Mouse (Mus musculus) heart, adult 18-20 months (tissue): ENCODE results near the gene Nsun2. TPM values are rescaled to one million over a fixed set of nuclear protein-coding genes. Genes with fewer than 3 reads are reported as not detected.
A peak's percentile ranks its signal among the peaks of the same experiment; 100 is the strongest.

Experiments
- DNase-seq, 2 experiments: peaks; one replicate each; pipeline ENCODE4 v3.0.0; 2021 to 2022; ENCODE audit warnings: mixed read lengths in 1 of 2
- total RNA-seq, 2 experiments: library from RNA; stranded (reverse); gene quantifications; 2 replicates each; pipeline ENCODE4 v1.2.3; 2021

Nsun2 gene
- total RNA-seq, 2 experiments from 2014 or later, result 47.1 to 49.1 TPM

DNA sequence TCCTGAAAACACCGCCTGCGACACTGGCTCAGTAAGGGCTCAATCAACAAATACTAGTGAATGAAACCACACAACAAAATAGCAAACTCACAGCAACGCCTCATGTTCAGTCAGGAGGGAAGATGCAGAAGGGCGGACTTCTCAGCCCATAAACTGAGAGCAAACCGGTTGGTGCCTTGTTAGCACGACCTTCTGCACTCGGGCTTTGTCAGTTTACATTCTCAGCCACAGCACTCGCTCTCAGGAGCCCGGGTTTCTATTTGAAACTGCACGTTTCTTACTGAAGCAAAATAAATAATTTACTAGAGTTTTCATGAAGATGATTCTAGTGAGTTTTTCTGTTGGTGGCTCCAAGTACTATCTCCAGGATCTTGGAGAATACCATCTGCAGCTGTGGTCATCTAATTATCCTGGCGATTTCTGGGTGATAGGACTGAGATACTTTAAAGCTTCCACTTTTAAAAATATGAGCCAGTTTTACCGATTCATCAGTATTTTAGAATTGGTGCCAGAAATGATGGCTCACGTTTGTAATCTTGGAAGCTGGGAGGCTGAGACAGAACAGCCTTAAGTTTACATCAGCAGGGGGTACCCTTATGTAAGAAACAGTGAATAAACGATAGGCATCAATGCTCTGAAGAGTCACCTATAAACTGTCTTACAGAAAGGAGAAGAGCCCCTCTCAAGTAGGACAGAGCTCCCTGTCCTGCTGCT is 9.9 kb upstream of the Nsun2 start:
- no peak for DNase-seq

DNA sequence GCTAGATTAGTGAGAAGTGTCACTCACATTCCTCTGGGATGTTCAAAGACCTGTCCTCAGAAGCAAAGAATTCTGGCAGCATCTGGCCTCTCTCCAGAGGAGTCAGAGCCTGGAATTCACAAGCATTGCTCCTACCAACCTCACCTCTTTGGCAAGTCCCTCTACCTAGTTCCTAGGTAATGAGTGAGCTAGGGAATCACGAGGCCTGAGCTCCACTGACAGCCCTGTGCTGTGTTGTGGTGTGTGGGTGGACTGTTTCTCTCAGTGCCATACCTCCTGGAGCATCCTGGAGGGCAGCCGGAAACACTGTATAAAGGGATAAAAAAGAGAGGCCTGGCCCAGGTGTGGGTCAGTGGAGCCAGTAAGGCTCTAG is 9.4 kb upstream of the Nsun2 start:
- no peak for DNase-seq

DNA sequence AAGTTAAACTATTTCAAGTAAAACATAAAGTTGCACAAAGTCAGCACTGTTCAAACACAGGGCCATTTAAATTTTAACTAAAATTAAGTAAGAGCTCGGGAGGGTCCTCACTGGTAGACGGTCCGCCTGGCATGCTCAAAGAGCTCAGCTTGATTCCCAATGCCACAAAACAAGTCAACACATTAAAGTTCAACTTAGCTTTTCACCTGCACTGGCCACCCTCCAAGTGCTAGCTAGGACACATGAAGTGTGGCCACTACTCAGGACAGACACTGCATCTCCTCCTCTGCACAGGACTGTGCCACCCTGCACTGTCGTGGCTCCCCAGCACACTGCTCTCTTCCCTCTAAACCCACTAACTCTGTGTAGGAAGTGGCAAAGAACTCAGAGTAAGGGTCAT is 7.7 kb upstream of the Nsun2 start:
- DNase-seq, result no peak

DNA sequence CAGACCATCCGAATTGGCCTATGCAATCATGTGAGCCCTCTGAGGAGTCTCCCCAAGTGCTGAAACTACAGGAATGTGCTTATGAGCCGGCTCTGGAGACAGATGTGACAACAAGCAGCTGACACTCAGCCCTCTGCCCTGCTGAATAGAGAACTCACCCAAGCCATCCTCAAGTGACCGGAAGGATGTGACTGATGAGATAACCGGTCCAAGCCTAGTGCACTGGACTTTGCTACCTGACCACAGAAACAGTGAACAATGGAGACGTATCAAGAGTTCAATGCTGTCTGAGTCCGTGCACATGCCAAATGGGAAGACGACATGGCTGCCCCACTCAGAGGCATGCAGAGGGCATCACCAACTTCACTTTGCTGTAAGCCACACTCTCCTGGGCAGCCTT is 5.0 kb upstream of the Nsun2 start:
- DNase-seq, result no peak

DNA sequence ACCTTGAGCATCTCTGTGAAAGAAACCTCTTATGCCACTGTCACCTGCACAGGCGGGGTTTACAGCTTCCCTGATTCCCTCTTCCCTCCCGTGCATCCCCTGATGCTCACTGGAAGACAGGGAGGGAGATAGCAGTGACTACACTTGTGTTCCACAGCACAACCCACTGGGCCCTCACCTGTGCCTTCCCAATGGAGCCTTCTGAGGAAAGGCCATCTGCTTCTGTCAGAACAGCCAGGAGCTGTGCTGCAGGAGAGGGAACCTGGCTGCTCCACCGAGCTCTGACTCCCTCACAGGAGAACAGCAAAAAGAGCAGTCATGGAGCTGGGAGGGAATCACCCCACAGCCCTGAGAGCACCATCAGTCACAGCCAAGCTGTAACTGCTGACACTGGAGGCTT is 3.4 kb upstream of the Nsun2 start:
- DNase-seq, result no peak

DNA sequence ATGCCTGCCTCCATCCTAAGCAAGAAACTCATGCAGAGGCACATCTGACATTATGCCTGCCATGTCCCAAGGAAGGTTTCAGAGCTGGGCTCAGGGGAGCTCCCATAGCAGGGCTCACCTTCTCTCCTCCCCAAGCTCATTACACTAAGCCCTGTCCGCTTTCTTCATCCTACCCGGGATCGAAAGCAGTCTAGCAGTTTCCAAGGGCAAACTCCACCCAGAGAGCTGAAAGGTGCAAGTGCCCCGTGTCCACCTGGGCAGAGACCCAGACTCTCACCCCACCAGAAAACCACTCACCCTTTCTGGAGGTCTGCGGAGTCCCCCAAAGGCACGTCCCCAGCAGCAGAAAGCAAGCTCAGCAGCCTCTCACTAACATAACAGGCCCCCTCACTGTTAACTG is 2.6 kb upstream of the Nsun2 start:
- no peak for DNase-seq

DNA sequence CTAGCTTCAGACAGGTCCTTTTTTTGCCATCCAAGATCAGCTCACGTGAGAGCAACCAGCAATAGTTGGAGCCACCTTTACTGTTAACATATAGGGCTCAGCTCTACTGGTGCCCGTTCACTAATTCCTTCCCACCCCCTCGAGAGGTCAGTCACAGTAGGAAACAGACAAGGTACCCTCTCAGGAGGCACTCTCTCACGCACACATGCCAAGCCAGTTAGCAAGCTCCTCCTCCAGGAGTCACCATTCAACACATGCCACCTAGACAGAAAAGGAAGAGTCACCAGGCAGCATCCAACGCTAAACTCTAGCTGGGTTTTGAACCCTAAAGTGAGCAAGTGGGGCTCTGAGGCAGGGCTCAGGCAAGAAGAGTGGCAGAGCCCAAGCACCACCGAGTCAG is 2.1 kb upstream of the Nsun2 start:
- no peak for DNase-seq

DNA sequence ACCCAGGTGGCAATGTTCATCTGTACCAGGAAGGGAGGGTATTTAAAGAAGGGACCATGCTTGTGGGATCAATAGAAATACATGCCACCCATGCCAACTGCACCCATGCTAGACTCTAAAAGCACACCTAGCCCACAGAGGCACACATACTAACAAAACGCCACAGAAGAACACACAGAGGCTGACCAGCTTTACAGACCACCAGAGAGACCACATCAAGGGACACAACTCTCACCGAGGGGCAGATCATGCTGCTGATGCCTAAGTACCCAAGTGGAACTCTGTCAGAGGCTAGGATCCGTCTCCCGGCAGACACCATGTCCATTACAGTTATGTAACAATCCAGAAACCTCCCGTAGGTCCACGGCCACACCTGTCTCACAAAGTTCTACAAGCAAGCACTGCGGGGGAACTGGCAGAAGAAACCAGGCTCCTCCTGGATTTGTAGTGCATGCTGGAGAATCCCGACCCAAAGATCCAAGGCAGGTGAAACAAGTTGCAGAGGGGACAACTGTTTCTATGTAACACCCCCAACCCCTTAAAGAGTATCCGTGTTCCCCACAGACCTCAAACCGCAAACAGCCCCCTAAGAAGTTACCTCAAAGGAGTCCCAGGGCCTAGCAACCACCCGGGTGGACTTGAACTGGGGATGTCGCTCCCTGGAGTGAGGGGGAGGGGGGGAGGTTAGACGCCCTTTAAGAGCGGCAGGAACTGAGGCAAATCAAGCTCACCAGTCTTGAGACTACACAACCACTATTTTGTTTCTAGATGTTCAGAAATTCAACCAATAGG is 1.2 kb upstream of the Nsun2 start:
- peak in 1 of 2 experiments; percentile 28 for DNase-seq

DNA sequence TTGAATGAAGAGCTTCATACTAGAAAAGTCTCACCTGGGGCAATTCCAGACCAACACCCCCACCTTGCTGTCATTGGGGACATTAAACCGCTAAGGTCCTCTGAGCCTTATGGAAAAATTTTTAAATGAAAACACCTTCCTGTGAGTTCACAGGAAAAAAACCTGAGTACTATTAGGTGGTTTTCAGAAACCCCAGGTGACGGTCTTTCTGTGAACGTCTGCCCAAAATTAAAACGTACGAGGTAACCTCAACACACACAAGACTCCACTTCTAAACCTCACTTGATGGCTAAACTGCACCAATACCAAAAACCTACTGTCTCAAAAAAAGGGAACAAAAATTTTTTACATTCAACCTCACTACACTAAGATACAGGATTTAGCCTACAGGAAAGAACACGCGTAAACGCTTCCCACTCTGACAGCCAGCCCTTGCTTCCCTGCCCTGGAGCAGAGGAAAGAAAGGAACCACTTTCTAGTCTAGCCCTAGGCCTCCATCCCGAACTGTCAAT is 597 bp upstream of the Nsun2 start:
- DNase-seq, result no peak

DNA sequence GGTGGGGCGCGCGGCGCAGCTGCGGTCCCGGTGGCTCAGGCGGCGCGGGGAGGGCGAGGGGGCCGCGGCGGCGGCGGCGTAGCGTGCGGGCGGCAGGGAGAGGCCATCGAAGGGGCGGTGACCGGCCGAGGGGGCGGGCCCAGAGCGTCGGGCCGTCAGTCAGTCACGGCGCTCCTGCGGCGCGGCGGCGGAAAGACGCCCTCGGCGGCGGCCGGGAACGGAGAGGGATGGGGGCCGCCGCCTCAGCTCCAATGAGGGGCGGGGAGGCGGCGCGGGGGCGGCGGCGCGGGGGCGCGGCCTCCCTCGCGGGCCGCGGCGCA is 748 bp downstream of the Nsun2 start, which contains the start of gene Tent4a:
Gene Tent4a, minus strand, starts transcription at position 284 of the 320 bp plus-strand sequence.
- no peak for DNase-seq

DNA sequence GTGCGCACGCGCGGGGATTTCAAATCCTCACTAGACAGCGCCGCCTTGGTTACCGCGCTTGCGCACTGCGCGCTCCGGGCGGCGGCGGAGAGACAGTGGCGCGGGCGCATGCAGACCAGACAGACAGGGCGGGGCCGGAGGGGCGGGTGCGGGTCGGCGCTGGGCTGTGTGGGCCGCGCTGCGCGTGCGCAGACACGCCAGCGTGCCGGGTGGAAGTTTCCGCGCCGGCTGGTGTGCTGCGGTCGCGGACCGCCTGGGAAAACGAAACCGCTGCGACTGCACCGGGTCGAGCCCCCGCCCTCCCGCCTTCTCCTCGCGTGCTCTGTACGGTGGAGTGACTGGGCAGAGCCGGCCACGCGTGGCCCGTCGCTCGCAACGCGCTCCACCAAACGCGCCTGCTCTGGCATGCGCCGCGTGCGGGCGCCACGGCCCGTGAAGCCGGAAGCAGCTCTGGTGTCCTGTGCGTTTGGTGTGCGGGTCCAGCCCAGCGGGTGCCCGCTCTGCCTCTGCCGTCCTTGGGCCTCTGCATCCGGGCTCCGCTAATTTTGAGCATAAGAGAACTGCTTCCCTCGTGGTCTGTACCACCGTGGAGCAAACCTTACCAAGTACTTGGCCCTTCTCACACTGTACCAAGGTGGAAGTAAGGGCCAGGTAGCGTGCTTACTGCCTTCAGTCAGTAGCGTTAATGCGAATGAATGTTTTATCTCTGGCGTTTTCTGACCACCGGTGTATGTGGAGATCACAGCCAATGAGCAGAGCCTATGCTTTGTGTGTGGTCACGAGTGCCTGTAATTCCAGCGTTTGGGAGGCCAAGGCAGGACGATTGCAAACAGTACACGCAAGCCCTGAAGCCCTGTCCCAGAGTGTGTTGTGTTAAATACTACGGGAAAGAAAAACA is 1.4 kb downstream of the Nsun2 start:
- peak; percentile 96 to 98 for DNase-seq

DNA sequence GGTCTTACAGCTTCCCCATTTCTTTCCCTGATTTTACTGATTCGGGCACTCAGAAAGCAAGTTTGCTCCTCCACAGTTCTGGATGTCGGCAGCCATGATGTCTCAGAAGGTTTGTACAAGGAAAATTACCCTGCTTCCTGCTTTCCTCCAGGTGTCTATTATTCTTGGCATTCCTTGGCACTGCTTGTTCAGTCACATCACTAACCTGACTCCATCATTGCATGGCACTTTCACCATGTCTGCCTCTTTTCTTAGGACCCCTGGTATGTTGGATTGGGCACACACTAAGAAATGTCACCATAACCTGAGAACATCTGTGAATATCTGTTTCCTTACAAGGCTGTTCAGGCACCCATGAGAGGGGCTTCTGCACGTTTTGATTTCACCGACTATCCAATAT is 2.5 kb downstream of the Nsun2 start:
- no peak for DNase-seq

DNA sequence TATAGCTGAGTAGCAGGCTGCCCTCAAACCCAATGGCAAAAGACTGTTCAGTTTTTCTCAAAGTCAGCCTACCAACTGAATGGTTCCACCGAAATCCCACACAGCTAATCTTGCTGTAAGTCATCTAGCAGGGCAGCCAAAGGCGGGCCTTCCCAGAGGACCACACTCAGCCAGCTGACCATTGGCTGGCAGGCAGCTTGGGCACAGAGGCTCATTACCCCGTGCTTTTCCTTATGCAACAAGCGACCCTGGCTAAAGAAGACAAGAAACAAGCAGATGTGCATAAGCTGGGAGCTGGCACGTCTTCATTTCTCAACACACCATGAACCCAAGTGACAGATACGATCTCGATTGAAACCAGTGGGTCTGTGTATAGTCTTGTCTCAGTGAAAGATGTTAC is 3.8 kb downstream of the Nsun2 start:
- DNase-seq, result no peak

DNA sequence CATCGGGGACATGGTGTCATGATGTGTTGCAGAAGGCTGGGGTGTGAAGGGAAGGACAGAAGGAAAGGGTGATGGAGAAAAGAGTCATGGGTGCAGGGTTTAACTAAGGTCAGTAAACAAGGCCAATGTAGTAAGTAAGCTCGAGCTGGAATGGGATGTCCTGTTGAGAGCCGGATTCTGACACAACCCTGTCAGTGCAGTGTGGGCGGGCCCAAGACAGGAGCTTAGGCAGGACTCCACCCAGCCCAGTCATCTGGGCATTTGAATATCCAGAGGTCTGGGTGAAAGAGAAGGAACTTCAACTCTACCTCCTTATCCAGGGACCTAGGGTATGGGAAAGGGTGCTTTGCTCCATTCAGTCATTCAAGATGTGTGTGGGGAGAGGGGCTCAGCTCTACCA is 4.8 kb downstream of the Nsun2 start:
- DNase-seq, result peak; percentile 52 to 54

DNA sequence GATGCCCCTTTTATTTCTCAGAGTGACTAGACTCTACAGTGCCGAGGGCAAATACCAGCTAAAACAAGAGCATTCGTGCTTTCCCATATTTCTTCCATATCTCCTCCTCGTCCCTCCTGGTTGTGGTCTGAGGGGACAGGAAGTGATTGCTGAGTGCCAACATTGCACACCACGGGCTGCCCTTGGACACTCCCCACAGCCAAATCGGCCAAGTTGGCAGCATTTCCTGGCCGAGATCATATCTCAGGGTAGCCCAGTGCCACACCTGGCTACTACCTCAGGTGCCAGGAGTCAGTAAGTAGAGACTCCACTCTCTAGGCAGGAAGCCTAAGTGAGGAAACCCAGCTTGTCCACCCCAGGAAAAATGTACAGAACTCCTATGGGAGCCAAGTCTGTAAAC is 7.7 kb downstream of the Nsun2 start:
- DNase-seq, result peak in 1 of 2 experiments; percentile 51

DNA sequence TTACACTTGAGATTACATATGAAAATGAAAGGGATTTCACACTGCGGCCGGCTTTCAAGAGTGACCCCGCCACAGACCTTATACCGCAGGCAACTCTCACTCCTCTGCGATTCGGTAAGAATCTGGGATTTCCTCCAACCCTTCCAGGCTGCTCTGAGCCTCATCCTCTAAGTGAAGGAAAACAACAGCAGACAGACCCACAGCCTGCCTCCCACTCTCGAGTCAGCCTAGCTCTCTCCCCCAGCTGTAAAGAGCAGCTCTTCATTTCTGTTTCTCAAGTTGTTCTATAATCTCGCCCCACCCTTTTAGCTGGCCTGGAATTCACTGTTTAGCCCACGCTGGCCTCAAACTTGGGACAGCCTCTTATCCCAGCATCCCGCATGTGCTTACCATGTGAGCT is 8.2 kb downstream of the Nsun2 start:
- DNase-seq, result peak; percentile 43 to 60

DNA sequence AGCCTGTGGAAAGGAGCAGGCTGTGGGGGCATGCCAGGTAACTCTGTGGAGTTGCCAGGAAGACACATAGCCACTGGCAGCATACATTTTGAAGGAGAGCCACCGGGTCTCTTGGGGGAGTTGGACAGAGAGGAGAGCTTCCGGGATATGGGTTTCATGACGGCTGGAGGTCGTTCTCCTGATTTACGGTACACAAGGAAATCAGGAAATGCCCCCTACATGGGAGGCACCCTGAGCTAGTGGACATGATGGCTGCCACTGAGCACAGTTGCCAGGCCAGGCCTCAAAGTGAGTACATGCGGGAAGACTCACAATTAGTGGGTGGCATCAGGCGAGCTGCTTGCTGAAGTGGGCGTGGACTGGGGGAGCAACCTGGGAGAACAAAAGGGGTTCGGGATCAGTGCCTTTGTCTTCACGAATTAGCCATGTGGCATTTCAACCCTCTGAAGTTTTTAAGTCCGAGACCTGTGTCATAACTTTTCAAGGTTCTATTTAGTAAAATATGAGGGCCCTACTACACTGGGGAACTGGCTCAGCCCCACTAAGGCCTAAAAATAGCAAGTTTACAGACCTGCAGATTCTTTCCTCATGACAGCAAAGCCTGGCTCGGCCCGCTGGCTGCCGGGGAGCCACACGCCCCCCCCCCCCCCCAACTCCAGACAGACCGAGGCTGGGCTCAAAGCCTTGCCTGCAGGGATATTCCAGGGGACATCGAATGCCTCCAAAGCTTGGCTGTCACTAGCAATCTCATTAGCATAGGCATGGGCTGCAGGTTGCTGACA is 9.2 kb downstream of the Nsun2 start:
- peak; percentile 63 to 70 for DNase-seq

DNA sequence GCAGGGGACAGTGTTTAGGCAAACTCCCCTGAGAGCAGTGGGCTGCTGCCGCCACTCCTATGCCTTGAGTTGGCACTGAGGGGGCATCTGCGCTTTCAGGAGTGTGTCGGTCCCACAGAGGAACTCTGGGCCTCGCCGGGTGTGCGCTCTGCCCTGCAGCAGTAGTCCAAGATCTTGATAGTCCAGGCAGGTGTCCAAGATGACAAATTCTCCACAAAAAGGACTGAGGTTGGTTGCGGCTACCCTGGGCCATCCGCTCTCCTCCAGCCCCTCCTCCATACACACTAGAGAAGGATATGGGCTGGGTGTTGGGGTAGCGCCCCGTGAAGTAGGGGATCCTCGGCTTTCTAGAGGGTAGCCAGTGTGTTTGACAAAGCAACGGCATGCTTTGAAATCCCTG is 10.0 kb downstream of the Nsun2 start:
- DNase-seq, result peak in 1 of 2 experiments; percentile 21

DNA sequence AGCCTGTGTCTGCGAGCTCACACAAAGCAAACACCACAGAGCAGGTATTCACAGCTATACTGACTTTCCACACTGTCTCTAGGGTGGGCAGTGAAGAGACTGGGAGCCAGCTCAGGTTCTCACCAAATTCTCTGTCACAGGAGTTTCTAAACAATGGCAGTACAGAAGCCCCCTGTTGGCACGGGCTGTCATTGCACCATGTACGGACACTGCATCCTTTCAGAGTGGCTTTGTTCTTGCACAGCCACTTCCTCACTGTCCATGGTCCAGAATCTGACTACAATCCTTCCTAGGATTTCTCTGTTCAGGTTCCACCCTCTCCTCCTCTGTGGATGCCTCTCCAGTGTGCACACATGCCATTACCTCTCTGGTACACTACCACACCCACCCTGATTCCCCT is 11.5 kb downstream of the Nsun2 start:
- DNase-seq, result peak in 1 of 2 experiments; percentile 55

DNA sequence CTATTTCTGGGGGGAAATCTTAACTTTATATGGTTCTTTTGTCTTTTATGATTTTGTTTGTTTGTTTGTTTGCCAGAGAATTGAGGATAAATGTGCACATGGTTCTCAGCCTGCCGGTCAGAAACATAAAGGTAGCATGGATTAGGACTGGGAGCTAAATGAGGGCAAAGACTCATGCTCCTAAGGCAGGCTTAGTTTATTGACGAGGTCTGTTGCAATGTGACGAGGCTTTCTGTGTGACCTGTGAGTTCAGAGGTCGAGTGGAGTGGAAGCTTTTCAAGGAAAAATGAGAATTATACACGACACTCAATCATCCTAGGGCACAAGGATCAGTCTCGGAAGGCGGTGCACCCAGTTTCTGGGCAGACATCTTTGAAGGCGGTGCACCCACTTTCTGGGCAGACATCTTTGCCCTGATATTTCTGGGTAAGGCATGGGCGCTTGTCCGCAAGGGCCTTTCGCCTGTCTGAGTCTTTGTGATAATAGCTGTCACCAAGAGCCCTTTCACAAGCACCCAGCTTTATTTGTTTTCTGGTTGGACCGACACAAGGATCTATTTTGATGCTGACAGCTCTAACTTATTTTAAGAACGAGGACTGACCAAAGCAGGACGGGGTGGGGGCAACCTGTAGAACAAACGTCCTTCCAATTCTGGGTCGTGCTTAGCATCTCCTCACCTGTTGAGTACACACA is 14.1 kb downstream of the Nsun2 start:
- peak; percentile 26 to 42 for DNase-seq

DNA sequence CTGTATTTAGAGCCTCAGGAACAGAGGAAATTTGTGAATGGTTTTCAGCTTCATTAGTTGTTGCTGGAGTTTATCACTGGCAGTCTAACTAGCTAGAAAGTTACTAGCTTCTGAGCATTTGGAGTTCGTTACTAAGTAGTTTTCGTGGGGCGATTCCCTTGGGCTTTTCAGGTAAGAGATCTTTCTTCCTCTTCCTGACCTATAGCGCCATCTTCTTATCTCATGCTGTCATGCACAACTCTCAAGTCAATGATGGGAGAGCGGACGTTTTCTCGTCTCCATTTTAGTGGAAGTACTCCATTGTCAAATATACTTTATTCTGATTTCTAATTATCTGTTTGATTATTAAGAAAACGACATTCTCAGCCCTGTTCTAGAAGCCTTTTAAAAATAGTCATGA is 16.4 kb downstream of the Nsun2 start:
- DNase-seq, result peak in 1 of 2 experiments; percentile 13
